Mouse (Mus musculus): ENCODE data around the gene Ipo13.

Gene Ipo13

GRCm38 (mm10) chr4:117885994-117886393 is 28.8 kb downstream of the Ipo13 start:
- in situ Hi-C loops (cut with MboI, MseI): no loop called here

GRCm38 (mm10) chr4:117885093-117885492 is 29.7 kb downstream of the Ipo13 start:
- in situ Hi-C loops (cut with MboI, MseI): no loop called here

GRCm38 (mm10) chr4:117884146-117884545 is 30.7 kb downstream of the Ipo13 start:
- in situ Hi-C loops (cut with MboI, MseI): no loop called here

- in situ Hi-C loops (cut with MboI, MseI): no loop called here
These were observed 31.8 kb downstream of the Ipo13 start, which contains the start of gene B4galt2 for GRCm38 (mm10) chr4:117882701-117883691. Gene B4galt2, minus strand, starts transcription at chr4:117883487.

GRCm38 (mm10) chr4:117878703-117879102 is 36.1 kb downstream of the Ipo13 start:
- in situ Hi-C loops (cut with MboI, MseI): no loop called here

GRCm38 (mm10) chr4:117878301-117878700 is 36.5 kb downstream of the Ipo13 start:
- in situ Hi-C loops (cut with MboI, MseI): no loop called here

- in situ Hi-C loops (cut with MboI, MseI): no loop called here
These were observed 41.2 kb downstream of the Ipo13 start for GRCm38 (mm10) chr4:117873615-117874014.

GRCm38 (mm10) chr4:117872471-117872886 is 42.3 kb downstream of the Ipo13 start, which contains the start of gene Ccdc24:
Gene Ccdc24, minus strand, starts transcription at chr4:117872557.
- in situ Hi-C loops (cut with MboI, MseI): no loop called here

- in situ Hi-C loops (cut with MboI, MseI): no loop called here
These were observed 43.0 kb downstream of the Ipo13 start for GRCm38 (mm10) chr4:117871787-117872186.

- in situ Hi-C loops (cut with MboI, MseI): no loop called here
These were observed 44.4 kb downstream of the Ipo13 start for GRCm38 (mm10) chr4:117870437-117870836.

GRCm38 (mm10) chr4:117869317-117869716 is 45.5 kb downstream of the Ipo13 start:
- in situ Hi-C loops (cut with MboI, MseI): no loop called here

- in situ Hi-C loops (cut with MboI, MseI): no loop called here
These were observed 47.0 kb downstream of the Ipo13 start for GRCm38 (mm10) chr4:117867823-117868222.

GRCm38 (mm10) chr4:117867000-117867399 is 47.8 kb downstream of the Ipo13 start:
- in situ Hi-C loops (cut with MboI, MseI): no loop called here

GRCm38 (mm10) chr4:117866083-117866482 is 48.7 kb downstream of the Ipo13 start:
- in situ Hi-C loops (cut with MboI, MseI): no loop called here

- in situ Hi-C loops (cut with MboI, MseI): loop anchor here in 1 of 2 experiments (5.0 kb wide), 1 partner anchor 156 kb away; no protein-coding TSS in a partner anchor
These were observed 52.0 kb downstream of the Ipo13 start for GRCm38 (mm10) chr4:117862823-117863222.

- in situ Hi-C loops (cut with MboI, MseI): loop anchor here in 1 of 2 experiments (5.0 kb wide), 1 partner anchor 153 kb away; no protein-coding TSS in a partner anchor
These were observed 54.2 kb downstream of the Ipo13 start for GRCm38 (mm10) chr4:117860570-117860969.

- in situ Hi-C loops (cut with MboI, MseI): no loop called here
These were observed 56.0 kb downstream of the Ipo13 start for GRCm38 (mm10) chr4:117858794-117859193.

- in situ Hi-C loops (cut with MboI, MseI): no loop called here
These were observed 59.7 kb downstream of the Ipo13 start for GRCm38 (mm10) chr4:117855146-117855545.

GRCm38 (mm10) chr4:117852152-117852868 is 62.5 kb downstream of the Ipo13 start:
- in situ Hi-C loops (cut with MboI, MseI): no loop called here

- in situ Hi-C loops (cut with MboI, MseI): no loop called here
These were observed 63.9 kb downstream of the Ipo13 start for GRCm38 (mm10) chr4:117850871-117851270.

GRCm38 (mm10) chr4:117850176-117850575 is 64.6 kb downstream of the Ipo13 start:
- in situ Hi-C loops (cut with MboI, MseI): no loop called here

GRCm38 (mm10) chr4:117849506-117849905 is 65.3 kb downstream of the Ipo13 start:
- in situ Hi-C loops (cut with MboI, MseI): no loop called here

All from T-helper 17 cell (primary cell).